Mouse (Mus musculus) C2C12 (cell line): ENCODE measurements at regions not wholly inside any gene's neighbourhood (a gene's known extent, or its start where the extent isn't known, plus 50 kb on each side); places are given as distances from the start of the nearest gene placed in this dataset.

Experiments used
- CTCF ChIP-seq: IDR thresholded peaks from one replicate; pipeline ENCODE4 v1.5.1; 2011; ENCODE audit not compliant: control insufficient read depth, insufficient read depth, insufficient read length
- MAX ChIP-seq: IDR thresholded peaks from one replicate; pipeline ENCODE4 v1.6.1; 2011; ENCODE audit warnings: mild to moderate bottlenecking, control low read depth
- USF1 ChIP-seq: IDR thresholded peaks from one replicate; pipeline ENCODE4 v1.6.1; 2011; ENCODE audit warnings: low read depth, mild to moderate bottlenecking, control low read depth, moderate library complexity

- TF ChIP-seq USF1 (no peak), MAX (no peak), CTCF (no peak)
Observed at GRCm38 (mm10) chr14:108090965-108091364, 823.0 kb downstream of the Slitrk1 start.
